Mouse (Mus musculus) left cerebral cortex, postnatal 4 days (tissue): ENCODE data around the gene Tmsb4x. TPM values are rescaled to one million over a fixed set of nuclear protein-coding genes. Genes with fewer than 3 reads are reported as not detected.

Source experiments
- DNase-seq: peaks from one replicate; pipeline ENCODE4 v3.0.0-alpha.2; 2022
- intact Hi-C: fragments of 180-260 bp; cut with DNase I; formaldehyde crosslinking; loops from one replicate; pipeline ENCODE4 v1.15.1; 2025
- total RNA-seq, 2 experiments: library from RNA; stranded (reverse); gene quantifications; 2 replicates each; pipeline ENCODE4 v1.2.3; 2021

Gene Tmsb4x
- total RNA-seq, 2 experiments from 2014 or later, result 1,755 to 1,817 TPM

GRCm38 (mm10) chrX:167186306-167186705, 22.8 kb downstream of the Tmsb4x start:
- no peak for DNase-seq
- intact Hi-C loops, result no loop called here

GRCm38 (mm10) chrX:167183535-167183934, 25.6 kb downstream of the Tmsb4x start:
- intact Hi-C loops, result no loop called here

DNA sequence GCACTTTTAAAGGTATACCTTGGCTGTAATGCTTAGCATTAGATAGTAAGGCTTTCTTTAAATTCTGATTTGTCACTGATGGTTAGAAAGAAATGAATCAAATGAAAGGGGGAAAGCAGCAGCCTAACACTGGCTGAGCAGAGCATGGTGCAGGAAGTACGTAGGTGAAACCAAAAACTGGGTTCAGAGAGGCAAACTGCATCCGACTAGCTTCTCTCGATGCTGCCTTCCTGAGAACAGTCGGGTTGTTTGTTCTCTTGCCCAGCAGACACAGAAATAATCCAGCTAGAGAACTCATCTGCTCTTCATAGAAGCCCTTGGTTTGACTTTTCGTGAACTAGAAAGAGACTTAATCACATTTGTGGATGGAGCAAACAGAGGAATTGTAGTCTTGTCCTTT, 26.7 kb downstream of the Tmsb4x start:
- DNase-seq, result no peak
- intact Hi-C loops, result no loop called here

More at GRCm38 (mm10) chrX:167183535-167183934, 25.6 kb downstream of the Tmsb4x start:
- DNase-seq, result no peak

GRCm38 (mm10) chrX:167179961-167180642, 29.0 kb downstream of the Tmsb4x start:
- intact Hi-C loops, result no loop called here
- no peak for DNase-seq

DNA sequence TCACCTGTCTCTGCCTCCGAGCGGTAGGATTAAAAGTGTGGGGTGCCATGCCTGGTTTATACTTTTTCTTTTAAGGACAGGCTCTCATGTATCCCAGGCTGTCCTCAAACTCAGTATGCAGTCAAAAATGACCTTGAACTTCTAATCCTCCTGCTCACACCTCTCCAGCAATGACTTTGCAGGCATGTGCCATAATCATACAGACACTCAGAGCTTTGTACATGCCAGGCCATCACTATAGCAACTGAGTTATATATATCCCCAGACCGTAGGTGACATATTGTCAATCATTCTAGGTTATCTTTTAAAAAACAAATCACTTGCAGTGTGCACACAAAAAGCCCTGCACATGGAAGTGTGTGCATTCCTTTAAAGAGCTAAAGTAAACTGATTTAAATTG, 29.6 kb downstream of the Tmsb4x start:
- intact Hi-C loops, result no loop called here

DNA sequence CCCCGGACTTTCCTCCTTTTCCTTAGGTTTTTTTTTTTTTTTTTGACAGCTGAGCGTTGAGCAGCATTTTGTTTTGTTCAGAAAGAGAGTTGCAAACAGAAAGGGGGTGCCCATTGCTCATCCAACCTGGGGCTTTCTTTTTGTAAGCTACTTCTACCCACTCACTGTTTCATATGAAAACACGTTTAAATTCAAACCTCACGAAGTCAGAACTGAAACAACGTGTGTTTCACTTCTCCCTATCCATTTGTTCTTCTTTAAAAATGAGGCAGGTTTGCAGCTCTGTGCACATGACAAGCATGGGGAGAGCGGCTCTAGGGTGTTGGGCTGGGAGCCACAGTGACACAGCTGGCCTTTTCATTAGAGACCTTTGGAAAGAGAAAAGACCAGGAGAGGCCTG, 33.8 kb downstream of the Tmsb4x start:
- no peak for DNase-seq
- intact Hi-C loops, result no loop called here

More for the DNA sequence above, 29.6 kb downstream of the Tmsb4x start:
- DNase-seq, result no peak

DNA sequence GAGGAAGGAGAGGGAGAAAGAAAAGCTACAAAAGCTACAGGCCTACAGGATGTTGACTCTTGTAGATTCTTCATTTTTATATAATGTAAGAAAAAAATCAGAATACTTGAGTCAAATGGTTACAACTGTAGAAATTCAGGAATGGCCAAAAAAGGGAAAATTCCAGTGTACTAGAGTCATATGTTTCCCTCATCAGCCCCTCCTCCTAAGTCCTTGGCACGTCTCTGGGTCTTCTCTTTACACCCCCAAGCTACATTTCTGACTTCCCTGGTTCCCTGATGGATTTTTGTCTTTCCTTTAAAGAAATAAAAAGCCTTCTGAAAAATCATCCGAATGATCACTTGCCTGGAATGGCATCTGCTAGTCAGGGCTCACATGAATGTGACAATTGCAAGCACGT, 34.8 kb downstream of the Tmsb4x start:
- no peak for DNase-seq
- intact Hi-C loops, result no loop called here

DNA sequence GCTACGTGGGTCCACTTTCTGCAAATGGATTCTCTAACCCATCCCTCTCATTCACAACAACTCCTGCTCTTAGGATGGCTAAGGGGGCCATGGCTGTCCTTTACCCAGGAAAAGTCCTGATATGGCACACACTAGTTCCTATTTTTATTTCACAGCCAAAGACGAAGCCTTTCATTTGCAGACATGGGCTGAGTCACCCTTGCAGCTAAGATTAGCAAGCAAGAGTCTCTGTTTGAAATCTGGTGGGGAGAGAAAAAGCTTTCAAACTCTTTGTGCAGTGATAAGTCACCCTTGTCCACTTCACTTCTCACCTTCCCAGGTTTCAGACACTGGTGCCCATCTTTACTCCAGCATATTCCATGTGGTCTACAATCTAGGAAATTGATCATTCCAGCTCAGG, 36.9 kb downstream of the Tmsb4x start:
- intact Hi-C loops, result no loop called here
- no peak for DNase-seq

- intact Hi-C loops, result no loop called here
- no peak for DNase-seq
Measured at GRCm38 (mm10) chrX:167171281-167171680, 37.8 kb downstream of the Tmsb4x start.

DNA sequence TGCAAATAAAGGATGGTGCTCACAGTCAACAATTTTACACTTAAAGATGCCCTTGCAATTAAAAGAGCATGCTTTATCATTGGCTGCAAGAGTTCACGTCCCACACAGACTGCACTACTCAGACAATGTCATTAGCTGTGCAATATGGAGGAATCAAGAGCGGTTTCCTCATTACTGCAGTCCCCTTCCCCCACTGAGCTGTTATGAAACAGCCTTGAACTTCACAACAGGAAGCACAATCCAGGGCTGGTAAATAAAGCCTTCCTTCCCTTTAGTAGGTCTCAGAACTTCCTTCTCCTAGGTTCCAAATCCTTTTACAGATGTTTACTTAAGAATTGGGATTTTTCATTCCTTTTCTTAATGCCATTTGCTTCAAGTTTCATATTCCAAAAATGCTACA, 41.8 kb downstream of the Tmsb4x start:
- intact Hi-C loops, result no loop called here
- no peak for DNase-seq

- intact Hi-C loops, result no loop called here
- DNase-seq, result no peak
Measured at GRCm38 (mm10) chrX:167166051-167166450, 43.1 kb downstream of the Tmsb4x start.

DNA sequence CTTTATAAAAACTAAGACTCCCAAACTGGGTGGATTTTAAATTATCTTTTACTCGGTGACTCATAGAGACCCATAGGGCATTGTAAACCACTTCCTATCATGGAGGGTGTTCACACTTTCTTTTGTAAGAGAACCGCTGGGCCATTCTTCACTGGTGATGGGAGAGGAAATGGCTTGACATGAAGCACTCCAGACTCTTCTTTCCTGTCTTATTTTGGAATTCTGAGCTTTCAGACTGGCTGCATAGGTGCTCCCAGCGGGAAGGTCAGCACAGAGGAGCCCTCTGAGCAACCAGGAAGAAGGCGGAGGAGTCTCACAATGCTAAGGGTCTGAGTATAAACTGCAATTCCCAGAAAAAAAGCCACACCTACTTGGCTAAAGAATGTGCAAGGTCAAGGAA, 51.4 kb downstream of the Tmsb4x start:
- DNase-seq, result no peak
- intact Hi-C loops, result no loop called here

Other genes with a start within 250 kb of the Tmsb4x start
- under 1 TPM; 0.20 to 0.38 TPM for gene Tlr8, start 55.0 kb upstream of the Tmsb4x start, total RNA-seq
- 1 to 10 TPM; 1.0 to 1.6 TPM for gene Tlr7, start 121.2 kb upstream of the Tmsb4x start, total RNA-seq
- 10 to 100 TPM; 20.5 to 22.9 TPM for gene Prps2, start 173.4 kb upstream of the Tmsb4x start, total RNA-seq